Mouse (Mus musculus): ENCODE measurements around the gene Bag5.

DNA sequence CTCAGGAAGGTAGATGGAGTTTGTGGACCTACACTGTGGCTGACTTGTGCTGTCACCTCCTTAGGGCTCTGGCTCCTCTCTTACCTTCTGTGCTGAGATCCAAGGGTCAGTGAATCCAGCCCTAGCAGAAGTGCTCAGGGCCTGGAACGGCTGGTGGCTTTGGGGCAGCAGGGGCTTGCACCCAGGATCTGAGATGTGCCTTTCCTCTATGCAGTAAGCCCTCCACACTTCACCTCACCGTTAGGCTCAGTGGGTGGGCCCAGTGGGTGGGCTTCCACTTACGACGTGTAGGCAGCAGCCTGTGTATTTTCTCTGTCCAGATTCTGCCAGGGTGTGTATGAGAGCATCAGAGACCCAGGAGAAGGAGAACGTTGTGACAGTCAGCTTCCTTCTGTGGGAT is 19.9 kb upstream of the Bag5 start:
- TF ChIP-seq MAFK (IDR thresholded peaks at IDR 0.05; ENCODE audit: insufficient replicate concordance, low read length) (no peak), BHLHE40 (IDR thresholded peaks at IDR 0.05; ENCODE audit: low read depth, low read length) (no peak), CTCF (conservative IDR thresholded peaks at IDR 0.05 in 1 of 2, IDR thresholded peaks at IDR 0.05 in 1 of 2; ENCODE audit: low read depth in 2 of 2, low read length in 2 of 2) (no peak), NELFE (IDR thresholded peaks at IDR 0.05; ENCODE audit: low read depth, low read length) (no peak), ZKSCAN1 (IDR thresholded peaks at IDR 0.05; ENCODE audit: borderline replicate concordance, low read depth, low read length) (no peak)

Measured in CH12.LX (cell line).